Mouse (Mus musculus) neural tube, embryonic 12.5 days (tissue): Measurements from ENCODE around the gene C2cd3. TPM values are rescaled to one million over a fixed set of nuclear protein-coding genes. Genes with fewer than 3 reads are reported as not detected.

ENCODE experiments used
- ATAC-seq: fragments of 200-750 bp; cut with Nextera tagmentation; 2 replicates; pipeline ENCODE4 v1.8.0; 2017; ENCODE audit warnings: low read depth, mild to moderate bottlenecking, moderate TSS enrichment, moderate library complexity; ENCODE audit not compliant: low FRiP score
- H3K27ac ChIP-seq: fragments of 300-500 bp; sonication (generic); 2 replicates; pipeline ENCODE4 v1.5.1; 2016
- H3K27me3 ChIP-seq: fragments of 300-500 bp; sonication (generic); replicated peaks from 2 replicates; pipeline ENCODE4 v1.6.1; 2016; ENCODE audit warnings: mild to moderate bottlenecking
- H3K36me3 ChIP-seq: fragments of 300-500 bp; sonication (generic); 2 replicates; pipeline ENCODE4 v1.6.1; 2016; ENCODE audit warnings: mild to moderate bottlenecking
- H3K4me1 ChIP-seq: fragments of 300-500 bp; sonication (generic); 2 replicates; pipeline ENCODE4 v1.6.1; 2016
- H3K4me2 ChIP-seq: fragments of 300-500 bp; sonication (generic); replicated peaks from 2 replicates; pipeline ENCODE4 v1.6.1; 2016; ENCODE audit warnings: mild to moderate bottlenecking
- H3K4me3 ChIP-seq: fragments of 300-500 bp; sonication (generic); 2 replicates; pipeline ENCODE4 v1.5.1; 2016
- H3K9ac ChIP-seq: fragments of 300-500 bp; sonication (generic); 2 replicates; pipeline ENCODE4 v1.6.1; 2016; ENCODE audit warnings: mild to moderate bottlenecking
- H3K9me3 ChIP-seq: fragments of 300-500 bp; sonication (generic); 2 replicates; pipeline ENCODE4 v1.6.1; 2016; ENCODE audit warnings: mild to moderate bottlenecking
- WGBS: fragments of 180-500 bp; shearing (Covaris S2); methylation state at CpG from one replicate; pipeline ENCODE4 v1.1.7; 2016; 5-methylcytosine and 5-hydroxymethylcytosine counted together
- polyA plus RNA-seq: library from polyadenylated mRNA; unstranded; fragments of >200 nt; fragmentation: Nextera tagmentation; extraction: Ambion mirVana; gene quantifications from 2 replicates; pipeline ENCODE4 v1.2.1, GENCODE M21; 2016

The C2cd3 gene
- polyA plus RNA-seq, 1 experiment from 2014 or later, result 28.9 TPM

DNA sequence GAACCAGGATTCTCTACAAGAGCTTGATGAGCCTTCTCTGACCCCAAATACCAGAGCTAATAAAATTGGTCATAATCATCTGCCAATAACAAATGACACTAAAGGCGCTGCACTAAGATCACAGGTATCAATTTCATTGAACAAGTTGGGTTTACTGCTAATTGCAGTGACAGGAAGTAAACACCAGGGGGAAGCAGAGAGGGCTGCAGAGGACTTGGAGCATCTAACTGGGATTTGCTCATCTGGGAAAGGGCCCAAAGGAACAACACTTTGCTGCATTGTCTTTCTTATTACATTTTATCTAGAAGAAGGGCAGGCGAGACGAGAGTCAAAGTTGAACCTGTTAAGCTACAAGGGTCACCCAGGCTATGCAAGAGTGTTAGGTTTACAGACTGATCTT lies 57.1 kb downstream of the C2cd3 start:
- ATAC-seq, result no peak
- no peaks in the 10 kb centered on the region for H3K9me3 ChIP-seq
- H3K9ac ChIP-seq, result no peak overlapping the region
- H3K36me3 ChIP-seq, result peaks cover 88% of the 10 kb centered on the region
- H3K4me2 ChIP-seq, result no peak overlapping the region
- no peak overlapping the region for H3K27ac ChIP-seq
- H3K4me1 ChIP-seq, result no peaks in the 10 kb centered on the region
- no peaks in the 10 kb centered on the region for H3K27me3 ChIP-seq
- 63% methylated on average over 3 of the region's 3 CpGs for WGBS
- no peak overlapping the region for H3K4me3 ChIP-seq

DNA sequence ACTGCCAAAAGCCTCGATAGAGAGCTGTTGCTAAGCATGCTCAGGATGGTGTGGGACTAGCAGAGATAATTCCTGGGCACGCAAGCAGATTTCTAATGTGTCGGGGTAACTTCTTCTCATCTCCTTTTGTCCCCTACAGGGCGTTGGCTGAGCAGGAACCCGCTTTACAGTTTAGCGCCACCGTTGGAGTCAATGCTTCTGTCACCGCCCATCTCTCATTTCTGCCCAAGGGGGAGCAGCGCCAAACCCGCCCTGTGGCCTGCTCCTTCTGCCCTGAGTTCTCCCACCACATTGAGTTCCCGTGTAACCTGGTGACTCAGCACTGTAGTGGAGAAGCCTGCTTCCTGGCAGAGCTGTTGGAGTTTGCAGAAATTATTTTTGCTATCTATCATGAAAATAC lies 57.9 kb downstream of the C2cd3 start:
- Histone ChIP-seq H3K27me3 (no peaks in the 10 kb centered on the region), H3K36me3 (peaks cover 83% of the 10 kb centered on the region), H3K27ac (no peak overlapping the region), H3K4me3 (no peak overlapping the region), H3K9ac (no peak overlapping the region), H3K9me3 (no peaks in the 10 kb centered on the region), H3K4me1 (no peaks in the 10 kb centered on the region), H3K4me2 (no peak overlapping the region)
- WGBS, result 94% methylated on average over 11 of the region's 11 CpGs
- no peak for ATAC-seq

DNA sequence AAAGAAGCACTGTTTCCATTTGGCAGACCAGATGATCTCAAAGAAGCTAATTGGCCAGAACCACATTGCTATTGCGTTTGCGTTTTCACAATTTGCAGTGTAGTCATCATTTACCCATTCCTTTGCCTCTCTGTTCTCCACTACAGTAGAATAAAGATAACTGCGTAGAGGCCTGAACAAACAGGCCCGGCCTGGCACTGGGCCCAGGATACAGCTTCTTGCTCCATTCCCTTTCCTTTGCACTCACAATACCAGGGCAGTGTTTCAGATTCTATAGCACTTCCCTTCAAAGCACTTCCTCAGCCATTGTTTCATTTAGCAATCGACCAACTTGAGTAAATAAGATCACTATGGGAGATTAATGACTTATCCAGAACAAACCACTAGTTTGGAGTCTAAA lies 59.1 kb downstream of the C2cd3 start:
- 85% methylated on average over 5 of the region's 5 CpGs for WGBS
- Histone ChIP-seq H3K9ac (no peak overlapping the region), H3K9me3 (no peaks in the 10 kb centered on the region), H3K4me2 (no peak overlapping the region), H3K4me1 (no peaks in the 10 kb centered on the region), H3K27ac (no peak overlapping the region), H3K4me3 (no peak overlapping the region), H3K27me3 (no peaks in the 10 kb centered on the region), H3K36me3 (peaks cover 84% of the 10 kb centered on the region)
- no peak for ATAC-seq

DNA sequence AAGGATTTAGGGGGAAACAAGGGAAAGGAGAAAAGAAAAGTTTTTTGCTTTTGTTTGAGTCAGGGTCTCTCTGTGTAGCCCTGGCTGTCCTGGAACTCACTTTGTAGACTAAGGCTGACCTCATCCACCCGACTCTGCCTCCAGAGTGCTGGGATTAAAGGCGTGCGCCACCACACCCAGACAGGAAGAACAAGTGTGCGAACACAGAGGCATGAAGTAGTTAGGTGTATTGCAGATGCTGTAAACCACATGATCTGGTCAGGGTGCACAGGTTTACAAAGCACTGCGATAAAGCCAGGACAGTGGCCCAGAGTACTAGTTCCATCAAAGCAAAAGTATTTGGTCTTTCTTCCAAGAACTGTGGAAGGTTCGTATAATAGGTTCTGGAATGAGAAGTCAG lies 61.3 kb downstream of the C2cd3 start:
- Histone ChIP-seq H3K27me3 (no peaks in the 10 kb centered on the region), H3K4me3 (no peak overlapping the region), H3K9ac (no peak overlapping the region), H3K9me3 (no peaks in the 10 kb centered on the region), H3K4me1 (no peaks in the 10 kb centered on the region), H3K27ac (no peak overlapping the region), H3K36me3 (peaks cover 84% of the 10 kb centered on the region), H3K4me2 (no peak overlapping the region)
- WGBS, result 96% methylated on average over 6 of the region's 6 CpGs
- ATAC-seq, result no peak

DNA sequence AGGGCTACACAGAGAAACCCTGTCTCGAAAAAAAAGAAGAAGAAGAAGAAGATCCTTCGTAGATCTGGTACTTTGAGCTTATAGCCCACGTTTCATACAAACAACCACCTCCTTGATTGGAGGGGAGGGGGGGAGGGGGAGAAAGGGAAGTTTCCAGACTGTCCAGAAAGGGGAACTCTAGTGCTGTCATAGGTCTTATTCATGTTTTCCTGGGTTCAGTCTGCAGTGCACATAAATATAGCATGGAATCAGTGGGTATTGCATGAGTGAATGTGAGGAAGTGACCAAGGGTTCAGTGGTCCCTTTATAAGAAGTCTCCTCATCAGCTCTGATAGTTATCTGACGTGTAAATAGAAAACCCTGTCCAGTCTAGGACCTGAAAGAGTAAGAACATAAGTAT lies 71.7 kb downstream of the C2cd3 start:
- 90% methylated on average over 4 of the region's 4 CpGs for WGBS
- H3K4me2 ChIP-seq, result no peak overlapping the region
- no peaks in the 10 kb centered on the region for H3K9me3 ChIP-seq
- ATAC-seq, result no peak
- H3K4me3 ChIP-seq, result no peak overlapping the region
- peaks cover 70% of the 10 kb centered on the region for H3K36me3 ChIP-seq
- H3K9ac ChIP-seq, result no peak overlapping the region
- no peak overlapping the region for H3K27ac ChIP-seq
- H3K4me1 ChIP-seq, result no peaks in the 10 kb centered on the region
- no peaks in the 10 kb centered on the region for H3K27me3 ChIP-seq

DNA sequence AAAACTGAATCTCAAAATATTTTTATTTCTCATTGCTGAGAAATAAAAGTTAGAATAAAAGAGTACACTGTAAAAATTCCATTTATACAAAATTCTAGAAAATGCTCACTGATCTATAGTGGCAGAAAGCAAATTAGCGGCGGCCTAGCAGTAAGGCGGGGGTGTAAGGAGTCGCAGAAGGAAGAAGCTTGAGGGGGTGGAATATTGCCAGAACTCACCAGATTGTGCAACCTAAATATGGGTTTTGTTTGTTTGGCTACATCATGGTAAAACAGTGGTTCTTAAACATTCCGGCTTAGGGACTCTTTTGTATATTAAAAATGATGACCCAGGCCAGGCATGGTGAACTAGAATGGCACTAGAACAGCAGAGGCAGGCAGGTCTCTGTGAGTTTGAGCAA lies 74.2 kb downstream of the C2cd3 start:
- Histone ChIP-seq H3K27ac (no peak overlapping the region), H3K9ac (no peak overlapping the region), H3K9me3 (no peaks in the 10 kb centered on the region), H3K27me3 (no peaks in the 10 kb centered on the region), H3K4me2 (no peak overlapping the region), H3K4me1 (no peaks in the 10 kb centered on the region), H3K4me3 (no peak overlapping the region), H3K36me3 (peaks cover 76% of the 10 kb centered on the region)
- no peak for ATAC-seq
- WGBS, result 97% methylated on average over 5 of the region's 5 CpGs

DNA sequence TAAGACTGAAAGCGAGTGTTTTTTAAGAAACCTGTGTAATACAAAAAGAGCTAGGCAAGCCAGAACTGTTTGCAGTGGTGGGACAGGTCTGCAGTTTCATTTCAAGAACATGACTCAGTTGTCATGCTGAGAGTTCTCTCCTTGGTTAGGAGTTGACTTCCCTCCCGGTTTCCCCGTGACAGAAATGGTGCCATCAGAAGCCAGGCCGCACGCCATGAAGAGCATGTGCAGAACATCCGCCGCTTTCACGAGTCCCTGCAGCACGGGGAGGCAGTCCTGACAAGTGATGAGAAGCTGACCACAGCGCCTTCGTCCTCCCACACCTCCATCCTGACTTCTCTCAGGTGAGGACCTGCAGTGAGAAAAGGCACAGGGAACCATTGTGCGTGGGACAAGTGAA lies 76.5 kb downstream of the C2cd3 start:
- Histone ChIP-seq H3K4me2 (no peak overlapping the region), H3K27me3 (no peaks in the 10 kb centered on the region), H3K4me1 (no peaks in the 10 kb centered on the region), H3K4me3 (no peak overlapping the region), H3K9ac (no peak overlapping the region), H3K27ac (no peak overlapping the region), H3K36me3 (peaks cover 78% of the 10 kb centered on the region), H3K9me3 (no peaks in the 10 kb centered on the region)
- 93% methylated on average over 12 of the region's 12 CpGs for WGBS
- ATAC-seq, result no peak

DNA sequence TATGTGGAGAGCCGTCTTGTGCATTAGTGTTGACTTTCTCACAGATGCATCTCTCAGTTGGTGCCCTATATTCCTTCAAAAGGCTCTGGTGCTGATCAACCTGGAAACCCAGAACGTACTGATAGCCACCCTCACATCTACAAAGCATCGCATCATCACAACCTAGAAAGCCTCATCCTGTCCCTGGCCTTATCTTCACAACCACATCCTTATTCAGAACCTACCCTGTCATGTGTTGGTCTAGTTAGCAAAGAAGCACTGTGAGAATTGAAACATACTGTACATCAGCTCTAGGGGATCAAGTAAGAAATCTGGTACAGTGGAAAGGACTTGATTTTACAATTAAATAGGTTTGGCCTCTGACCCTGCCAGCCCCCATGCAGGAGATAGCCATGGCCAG lies 77.0 kb downstream of the C2cd3 start:
- Histone ChIP-seq H3K4me3 (no peak overlapping the region), H3K9ac (no peak overlapping the region), H3K4me1 (no peaks in the 10 kb centered on the region), H3K36me3 (peaks cover 78% of the 10 kb centered on the region), H3K9me3 (no peaks in the 10 kb centered on the region), H3K27ac (no peak overlapping the region), H3K27me3 (no peaks in the 10 kb centered on the region), H3K4me2 (no peak overlapping the region)
- ATAC-seq, result no peak
- 98% methylated on average over 3 of the region's 3 CpGs for WGBS

DNA sequence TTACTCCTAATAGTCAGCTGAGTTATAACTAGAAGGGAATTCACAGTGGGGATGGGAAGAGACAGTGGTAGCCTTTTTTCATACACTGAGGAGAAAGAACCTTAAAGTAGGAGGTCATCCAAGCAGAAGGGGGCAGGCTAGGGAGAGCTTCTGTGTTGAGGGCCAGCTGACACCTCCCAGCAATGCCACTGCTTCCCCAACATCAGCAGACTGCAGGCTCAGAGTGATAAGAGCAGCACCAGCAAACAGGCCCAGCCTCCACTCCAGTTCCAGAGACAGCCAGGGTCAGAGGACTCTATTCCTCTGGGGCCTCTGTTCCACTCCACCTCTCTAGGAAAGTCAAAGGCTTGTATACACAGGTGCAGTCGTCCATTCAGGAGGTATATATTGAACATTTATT lies 86.1 kb downstream of the C2cd3 start:
- Histone ChIP-seq H3K27me3 (no peaks in the 10 kb centered on the region), H3K27ac (no peak overlapping the region), H3K4me3 (no peak overlapping the region), H3K9me3 (no peaks in the 10 kb centered on the region), H3K4me1 (no peaks in the 10 kb centered on the region), H3K4me2 (no peak overlapping the region), H3K36me3 (peaks cover 82% of the 10 kb centered on the region), H3K9ac (no peak overlapping the region)
- 76% methylated on average over 1 of the region's 1 CpGs for WGBS
- no peak for ATAC-seq

DNA sequence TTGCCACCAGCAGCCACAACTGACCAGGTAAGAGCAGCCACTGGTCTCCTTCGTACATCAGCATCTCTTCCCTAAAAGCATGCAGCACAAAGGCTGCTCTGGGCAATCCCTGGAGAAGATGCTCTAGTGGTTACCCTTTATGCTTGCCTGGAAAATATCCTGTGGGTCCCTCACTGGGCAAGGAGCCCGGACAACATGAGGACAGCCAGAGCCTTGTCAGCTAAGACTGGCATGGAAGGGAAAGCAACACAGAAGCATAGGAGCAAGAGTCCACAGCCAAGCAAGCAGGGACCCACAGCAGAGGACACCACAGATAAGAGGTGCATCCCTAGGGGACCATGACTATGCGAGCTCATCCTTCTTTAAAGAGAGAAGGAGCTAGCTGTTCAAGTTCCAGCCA lies 87.8 kb downstream of the C2cd3 start:
- H3K36me3 ChIP-seq, result peaks cover 75% of the 10 kb centered on the region
- no peak for ATAC-seq
- WGBS, result 93% methylated on average over 3 of the region's 3 CpGs

DNA sequence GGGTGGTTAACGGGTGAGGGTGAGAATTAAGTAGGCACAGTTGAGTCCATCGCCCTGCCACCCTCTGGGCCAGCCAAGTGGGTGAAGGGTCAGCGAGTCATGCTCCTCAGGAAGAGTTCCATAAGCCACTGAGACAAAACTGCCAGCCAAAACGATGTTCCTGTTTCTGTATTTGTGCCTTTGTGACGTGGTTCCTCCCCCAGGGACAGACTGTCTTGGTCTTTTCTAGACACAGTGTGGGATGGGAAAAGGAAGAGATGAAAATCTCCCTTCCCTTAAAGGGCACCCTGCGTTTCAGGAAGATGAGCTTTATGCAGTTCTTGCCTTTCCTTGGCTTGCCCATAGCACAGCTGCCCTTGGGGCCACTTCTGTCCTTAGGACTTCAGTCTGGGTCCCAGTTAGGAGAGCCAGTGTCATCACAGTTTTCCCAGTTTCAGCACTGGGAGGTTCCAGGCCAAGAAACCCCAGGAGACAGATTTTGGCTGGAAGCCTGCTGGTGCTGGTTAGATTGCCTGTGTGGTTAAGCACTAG lies 89.7 kb downstream of the C2cd3 start:
- H3K4me1 ChIP-seq, result no peaks in the 10 kb centered on the region
- WGBS, result 87% methylated on average over 6 of the region's 6 CpGs

More for the DNA sequence above, 87.8 kb downstream of the C2cd3 start:
- no peak overlapping the region for H3K9ac ChIP-seq
- no peak overlapping the region for H3K4me2 ChIP-seq
- H3K27me3 ChIP-seq, result no peaks in the 10 kb centered on the region
- no peak overlapping the region for H3K27ac ChIP-seq
- no peak overlapping the region for H3K4me3 ChIP-seq
- H3K9me3 ChIP-seq, result no peaks in the 10 kb centered on the region
- H3K4me1 ChIP-seq, result no peaks in the 10 kb centered on the region

DNA sequence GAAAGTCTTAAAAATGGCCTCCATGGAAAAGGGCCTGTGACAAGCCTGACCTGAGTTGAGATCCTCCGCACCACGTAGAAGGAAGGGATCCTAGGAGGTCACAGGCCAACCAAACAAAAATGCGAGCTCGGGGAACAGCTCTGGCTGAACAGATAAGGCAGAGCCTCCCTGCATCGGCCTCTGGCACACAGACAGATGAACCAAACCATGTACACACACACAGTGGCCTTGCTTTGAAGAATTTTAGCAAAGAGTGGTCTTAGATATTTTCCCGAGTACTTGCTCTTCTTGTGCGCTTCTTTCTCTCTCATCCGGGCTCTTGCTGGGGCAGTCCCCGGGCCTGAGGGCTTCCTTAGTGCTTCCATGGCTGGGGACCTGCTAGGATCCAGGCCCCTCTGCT lies 91.2 kb downstream of the C2cd3 start:
- Histone ChIP-seq H3K9me3 (no peaks in the 10 kb centered on the region), H3K4me2 (no peak overlapping the region), H3K9ac (no peak overlapping the region), H3K4me3 (no peak overlapping the region), H3K27me3 (no peaks in the 10 kb centered on the region), H3K27ac (no peak overlapping the region), H3K4me1 (no peaks in the 10 kb centered on the region), H3K36me3 (peaks cover 64% of the 10 kb centered on the region)
- 87% methylated on average over 9 of the region's 9 CpGs for WGBS
- no peak for ATAC-seq

More for the DNA sequence above, 89.7 kb downstream of the C2cd3 start:
- no peaks in the 10 kb centered on the region for H3K27me3 ChIP-seq
- no peak overlapping the region for H3K9ac ChIP-seq
- H3K9me3 ChIP-seq, result no peaks in the 10 kb centered on the region
- no peak overlapping the region for H3K4me2 ChIP-seq
- H3K36me3 ChIP-seq, result peaks cover 74% of the 10 kb centered on the region
- H3K27ac ChIP-seq, result no peak overlapping the region
- ATAC-seq, result no peak
- H3K4me3 ChIP-seq, result no peak overlapping the region

DNA sequence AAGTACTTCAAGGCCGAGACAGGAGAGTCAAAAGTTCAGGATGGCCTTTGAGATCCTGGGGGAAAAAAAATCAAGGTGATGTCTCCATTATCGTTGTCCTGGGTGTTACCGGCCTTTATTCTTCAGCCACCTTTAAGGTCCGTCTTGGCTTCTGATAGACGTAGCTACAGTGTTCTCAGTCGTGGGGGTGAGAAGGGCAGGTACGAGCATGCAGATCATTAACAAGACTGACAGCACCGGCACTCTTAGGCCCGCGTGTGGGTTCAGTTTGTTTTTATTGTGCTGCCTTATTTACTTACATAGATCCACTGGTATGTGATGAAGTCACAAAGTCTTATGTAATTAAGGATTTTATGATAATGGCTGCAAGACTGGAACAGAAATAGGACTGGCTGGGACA lies 91.7 kb downstream of the C2cd3 start:
- Histone ChIP-seq H3K4me3 (no peak overlapping the region), H3K27ac (no peak overlapping the region), H3K9me3 (no peaks in the 10 kb centered on the region), H3K4me1 (no peaks in the 10 kb centered on the region), H3K36me3 (peaks cover 67% of the 10 kb centered on the region), H3K27me3 (no peaks in the 10 kb centered on the region), H3K9ac (no peak overlapping the region), H3K4me2 (no peak overlapping the region)
- no peak for ATAC-seq
- 92% methylated on average over 10 of the region's 10 CpGs for WGBS
